Mouse (Mus musculus) T-helper 17 cell (primary cell): ENCODE data around the gene Aatk.

ENCODE experiments used
- in situ Hi-C, 2 experiments: fragments of 300-600 bp; cut with MboI, MseI; formaldehyde crosslinking; loops; 1 replicate in 1 of 2; 2 replicates in 1 of 2; pipeline ENCODE4 v1.15.1; 2025; ENCODE audit warnings: high pct_unique_total_duplicates in 2 of 2

Gene Aatk

GRCm38 (mm10) chr11:119997351-119997750 is 49.6 kb downstream of the Aatk start:
- in situ Hi-C loops: loop anchor here in 1 of 2 experiments (5.0 kb wide), 1 partner anchor 80 kb away; no protein-coding TSS in a partner anchor

GRCm38 (mm10) chr11:119991338-119991678 is 55.7 kb downstream of the Aatk start:
- in situ Hi-C loops: loop anchor here (5.0 kb wide), 2 partner anchors 44 to 74 kb away; no protein-coding TSS in a partner anchor

DNA sequence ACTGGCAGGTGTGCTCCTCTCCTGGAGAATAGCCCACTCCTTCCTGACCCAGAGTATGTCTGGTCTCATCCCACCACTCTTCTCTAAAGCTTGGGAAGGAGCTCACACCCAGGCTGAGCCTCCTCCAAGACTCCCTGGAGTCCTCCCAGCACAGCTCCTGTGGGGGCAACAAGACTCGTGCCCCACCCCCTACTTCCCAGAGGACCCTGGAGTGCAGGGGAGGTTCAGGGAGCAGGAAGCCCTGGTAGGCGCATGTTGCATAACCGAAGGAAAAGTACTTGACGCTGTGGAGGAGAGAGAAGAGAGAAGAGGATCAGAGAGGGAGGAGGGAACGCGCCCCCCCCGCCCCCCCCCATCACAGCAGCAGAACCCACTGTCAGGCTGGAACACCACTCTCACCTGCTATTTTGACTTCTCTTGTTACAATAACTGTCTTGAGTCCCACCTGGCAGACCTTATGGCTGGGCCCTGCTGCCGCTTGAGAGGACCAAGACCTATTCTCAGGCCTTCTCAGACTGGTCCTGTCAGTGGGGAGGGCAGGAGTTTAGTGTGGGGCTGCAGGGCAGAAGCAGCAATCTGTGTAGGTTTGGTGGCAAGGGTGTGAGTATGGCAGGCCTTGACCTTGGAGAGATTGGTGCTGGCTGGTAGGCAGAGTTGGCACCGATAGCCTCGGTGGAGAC is 56.2 kb downstream of the Aatk start:
- in situ Hi-C loops: loop anchor here (5.0 kb wide), 2 partner anchors 43 to 73 kb away; no protein-coding TSS in a partner anchor

DNA sequence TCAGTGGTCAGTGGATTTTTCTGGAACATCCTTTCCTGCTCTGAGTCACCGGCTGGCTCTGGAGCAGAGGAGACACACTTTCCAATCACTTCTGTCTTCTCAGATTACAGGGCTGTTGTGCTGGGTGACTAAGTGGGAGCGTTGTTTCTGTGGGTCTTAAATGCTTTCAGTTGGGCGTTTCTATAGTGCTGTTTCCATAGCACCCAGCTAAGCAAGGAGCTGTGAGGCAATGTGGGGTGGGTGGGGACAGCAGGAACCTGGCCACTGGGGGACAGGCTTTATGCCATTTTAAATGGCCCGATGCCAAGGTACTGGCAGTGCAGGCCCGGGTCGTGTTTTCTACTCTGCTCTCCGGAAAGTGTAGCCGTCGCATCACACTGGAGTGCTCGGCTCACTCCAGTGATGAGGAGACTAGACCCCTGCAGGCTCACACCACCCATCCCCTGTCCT is 57.8 kb downstream of the Aatk start:
- in situ Hi-C loops: no loop called here

GRCm38 (mm10) chr11:119988391-119988790 is 58.6 kb downstream of the Aatk start:
- in situ Hi-C loops: no loop called here

DNA sequence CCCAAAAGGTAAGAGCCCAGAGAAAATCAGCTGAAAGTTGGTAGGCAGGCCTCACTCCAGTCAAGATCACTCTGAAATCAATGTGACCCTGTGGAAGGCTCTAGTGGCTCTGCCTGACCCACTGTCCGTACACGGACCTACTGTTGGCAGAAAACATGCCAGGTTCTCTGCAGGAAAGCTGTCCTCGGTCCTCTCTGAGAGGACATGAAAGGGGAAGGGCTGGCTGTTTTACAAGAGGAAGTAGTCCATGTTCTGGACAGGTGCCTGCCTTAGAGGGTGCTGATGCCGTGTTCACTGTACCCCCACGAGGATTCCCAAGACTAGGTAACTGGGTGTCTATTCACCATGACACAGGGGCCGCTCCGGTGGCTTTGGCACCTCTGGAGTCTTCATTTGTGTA is 59.1 kb downstream of the Aatk start:
- in situ Hi-C loops: no loop called here

DNA sequence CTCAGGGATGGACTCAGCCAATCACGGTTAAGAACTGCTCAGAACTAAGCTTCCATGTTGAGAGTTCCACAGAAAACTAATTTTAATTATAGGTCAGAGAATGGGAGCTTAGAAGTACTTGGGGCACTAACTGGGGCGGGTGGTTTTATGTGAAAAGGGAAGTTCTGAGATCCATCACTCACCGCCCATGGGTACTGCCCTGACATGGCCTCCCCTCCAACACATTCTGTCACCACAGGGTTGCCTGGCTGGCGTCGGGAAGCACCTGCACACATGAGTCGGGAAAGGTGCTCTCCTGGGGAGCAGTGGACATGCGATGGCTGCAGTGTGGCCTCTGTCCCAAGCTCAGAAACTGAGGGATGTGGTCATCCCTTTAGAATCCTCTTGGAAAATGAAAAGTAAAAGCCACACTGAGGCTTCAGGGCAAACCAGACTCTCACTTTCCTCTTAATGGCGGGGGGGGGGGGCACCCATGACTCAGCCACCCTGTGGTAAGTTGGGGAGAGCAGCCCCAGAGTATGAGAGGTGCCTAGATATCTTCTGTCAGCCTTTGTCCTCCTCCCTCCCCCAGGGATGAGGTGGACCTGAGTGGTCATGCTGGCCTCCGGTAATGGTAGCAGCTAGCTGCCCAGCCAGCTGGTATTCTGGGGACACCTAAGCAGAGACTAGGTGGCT is 60.1 kb downstream of the Aatk start:
- in situ Hi-C loops: no loop called here

DNA sequence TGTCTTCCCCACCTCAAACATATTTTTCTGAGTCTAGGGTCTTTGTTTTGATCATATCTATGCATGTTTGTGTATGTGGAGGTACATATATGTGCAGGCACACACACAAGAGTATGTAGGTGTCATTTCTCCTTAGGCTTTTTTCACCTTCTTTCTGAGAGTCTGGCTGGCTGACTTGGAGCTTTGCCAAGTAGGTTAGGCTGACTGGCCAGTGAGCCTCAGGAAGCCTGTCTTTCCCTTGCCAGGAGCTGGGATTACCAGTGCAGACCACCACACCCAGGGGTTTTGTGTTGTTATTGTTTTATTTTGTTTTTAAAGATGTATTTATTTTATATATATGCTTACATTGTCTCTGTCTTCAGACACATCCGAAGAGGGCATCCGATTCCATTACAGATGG is 63.8 kb downstream of the Aatk start:
- in situ Hi-C loops: no loop called here

DNA sequence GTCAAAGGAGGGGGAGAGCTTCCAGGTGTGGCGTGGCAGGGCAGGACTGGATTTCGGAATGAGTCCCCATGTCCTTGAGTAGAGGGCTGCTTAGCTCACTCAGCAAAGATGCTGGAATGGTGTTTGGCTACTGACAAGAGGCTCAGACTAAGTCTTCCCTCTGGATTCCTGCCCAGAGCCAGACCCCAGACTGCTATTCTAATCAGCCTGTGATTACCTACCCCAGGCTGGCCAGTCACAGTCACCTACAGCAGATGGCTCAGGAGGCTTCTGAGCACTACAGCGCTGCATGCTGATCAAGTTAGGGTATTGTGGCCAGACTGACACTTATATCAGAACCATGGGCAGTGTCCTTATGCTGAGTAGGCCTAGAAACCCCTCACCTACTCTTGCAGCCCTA is 64.7 kb downstream of the Aatk start:
- in situ Hi-C loops: no loop called here

DNA sequence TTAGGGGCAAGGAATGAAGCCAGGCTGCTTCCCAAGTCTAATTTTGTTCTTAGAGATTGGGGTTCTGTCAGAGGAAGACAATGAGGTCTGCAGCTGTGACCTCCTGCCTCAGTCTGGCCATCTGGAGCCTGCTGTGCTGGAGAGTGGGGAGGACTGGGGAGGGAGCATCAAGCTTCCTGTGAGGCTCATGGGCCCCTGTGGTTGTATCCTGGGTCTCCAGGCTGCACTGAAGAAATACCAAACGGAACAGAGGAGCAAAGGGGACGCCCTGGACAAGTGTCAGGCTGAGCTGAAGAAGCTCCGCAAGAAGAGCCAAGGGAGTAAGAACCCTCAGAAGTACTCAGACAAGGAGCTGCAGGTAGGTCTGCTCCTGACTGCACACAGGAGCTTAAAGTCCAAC is 65.2 kb downstream of the Aatk start:
- in situ Hi-C loops: no loop called here

DNA sequence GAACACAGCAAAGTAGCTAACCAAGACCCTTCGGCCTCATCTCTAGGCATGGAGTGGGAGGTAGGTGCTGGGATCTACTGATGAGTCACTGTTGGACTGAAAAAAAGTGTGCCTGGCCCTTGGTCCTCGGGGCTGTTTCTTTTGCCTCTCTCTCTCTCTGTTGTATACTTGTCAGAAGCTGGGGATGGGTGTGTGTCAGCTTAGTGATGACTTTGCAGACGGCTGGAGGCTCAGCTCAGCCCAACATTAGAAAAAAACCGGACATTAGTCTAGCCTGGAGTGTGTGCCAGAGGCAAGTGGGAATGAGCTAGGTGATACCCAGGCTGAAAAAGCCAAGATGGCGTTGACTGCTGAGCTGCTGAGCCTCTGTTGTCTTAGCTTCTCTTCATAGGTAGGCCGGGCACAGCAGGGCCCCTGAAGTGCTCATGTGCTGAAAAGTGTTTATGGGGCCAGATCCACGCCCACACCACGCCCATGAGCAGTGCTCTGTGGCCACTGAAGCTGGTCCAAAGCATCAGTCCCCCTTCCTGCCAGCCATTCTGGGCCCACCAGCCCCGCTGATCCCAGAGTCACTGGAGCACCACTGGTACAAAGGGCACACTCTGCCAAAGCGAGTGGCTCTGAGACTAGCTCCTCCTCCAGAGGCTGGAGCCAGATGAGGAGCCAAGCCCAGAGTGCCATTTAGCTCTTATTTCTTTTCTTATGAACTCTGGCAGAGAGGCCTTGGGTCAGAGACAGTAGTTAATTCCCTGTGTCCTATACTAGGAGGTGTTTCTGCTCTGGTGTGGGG is 67.2 kb downstream of the Aatk start:
- in situ Hi-C loops: no loop called here

DNA sequence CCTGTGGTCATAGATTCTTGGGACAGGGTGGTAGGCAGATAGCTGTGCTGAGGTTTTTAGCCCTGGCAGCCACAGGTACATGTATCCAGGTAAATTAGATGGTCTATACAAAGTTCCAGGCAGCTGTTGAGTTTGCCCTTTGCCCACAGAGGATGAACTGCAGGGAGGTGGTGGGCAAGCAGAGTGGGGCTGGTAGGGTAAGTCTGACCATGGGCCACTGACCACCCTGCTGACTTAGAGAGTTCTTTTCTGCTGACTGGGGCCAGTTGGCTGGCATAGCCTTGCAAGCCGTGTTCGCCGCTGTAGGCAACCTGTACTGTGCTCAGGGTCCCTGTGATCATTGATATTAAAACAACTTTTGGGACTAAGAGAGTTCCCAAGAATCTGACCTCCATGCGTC is 68.3 kb downstream of the Aatk start:
- in situ Hi-C loops: no loop called here

GRCm38 (mm10) chr11:119975739-119976501 is 71.0 kb downstream of the Aatk start:
- in situ Hi-C loops: no loop called here

DNA sequence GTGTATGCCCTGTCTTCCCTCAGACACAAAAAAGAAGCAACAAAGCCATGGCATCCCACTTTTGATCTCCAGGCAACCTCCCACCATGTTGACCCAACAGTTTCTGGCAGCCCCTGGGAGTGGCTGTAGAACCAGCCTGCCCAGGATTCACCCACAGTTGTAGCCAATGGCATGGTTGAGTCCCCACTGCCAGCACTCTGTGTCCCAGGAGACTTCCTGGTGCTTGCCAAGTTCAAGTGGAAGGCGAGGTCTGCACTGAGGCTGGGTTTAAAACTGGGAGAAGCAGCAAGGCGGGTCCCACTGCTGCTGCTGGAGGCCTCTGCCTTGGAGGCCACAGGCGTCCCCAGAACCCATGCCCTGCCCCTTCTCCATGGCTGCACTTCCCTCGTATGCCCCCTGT is 73.2 kb downstream of the Aatk start:
- in situ Hi-C loops: no loop called here

DNA sequence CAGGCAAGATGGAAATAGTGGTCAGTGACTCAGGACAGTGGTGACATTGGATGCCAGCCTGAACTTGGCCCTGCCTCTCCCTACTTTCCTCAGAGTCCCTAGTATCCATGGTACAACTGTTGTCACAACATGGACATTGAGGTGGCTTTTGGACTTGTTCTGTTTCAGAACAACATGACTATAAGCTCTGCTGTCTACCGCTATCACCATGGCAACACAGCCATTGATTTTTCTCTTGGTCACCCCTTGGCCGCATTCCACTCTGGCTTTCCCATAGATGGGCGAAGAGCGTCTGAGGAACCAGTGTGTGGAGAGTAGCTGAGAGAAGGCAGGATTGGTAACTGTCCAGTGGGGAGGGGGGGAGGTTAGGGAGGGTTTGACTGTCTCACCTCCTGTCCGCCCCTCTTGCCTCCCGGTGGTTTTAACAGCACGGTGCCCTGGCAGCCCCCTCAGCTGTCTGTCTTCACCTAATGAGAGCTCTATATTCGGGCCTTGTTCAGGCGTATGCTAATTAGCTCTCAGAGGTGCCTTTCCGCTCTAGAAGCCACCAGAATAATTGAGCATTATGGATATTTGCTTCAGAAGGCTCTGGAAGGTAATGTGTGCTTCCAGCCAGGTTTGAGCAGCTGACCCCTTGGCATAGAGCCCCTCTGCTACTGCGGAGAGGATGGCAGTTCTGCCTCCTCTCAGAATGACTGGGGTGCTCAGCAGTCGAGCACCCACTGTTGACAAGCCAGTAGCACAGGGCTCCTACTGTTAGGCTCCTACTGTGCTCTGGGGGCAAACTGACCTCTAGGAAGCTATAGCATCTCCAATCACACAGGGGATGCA is 76.7 kb downstream of the Aatk start:
- in situ Hi-C loops: no loop called here

DNA sequence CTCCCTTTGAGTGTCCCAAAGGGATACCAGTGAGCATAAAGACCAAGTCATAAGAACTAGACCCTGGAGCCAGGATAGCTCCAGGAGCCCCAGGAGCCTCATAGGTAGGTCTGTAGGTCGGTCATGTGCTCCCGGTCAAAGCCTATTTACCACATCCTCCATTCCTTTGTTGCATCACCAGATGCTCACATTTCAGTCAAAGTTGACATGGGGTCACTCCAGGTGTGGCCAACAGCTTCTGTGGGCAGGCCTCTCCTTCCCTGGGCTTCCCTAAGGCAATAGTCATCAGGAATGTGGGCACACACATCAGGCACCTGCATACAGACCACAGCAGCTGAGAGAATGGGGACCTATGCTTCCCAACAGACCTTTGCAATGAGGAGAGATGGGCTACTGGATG is 79.1 kb downstream of the Aatk start:
- in situ Hi-C loops: no loop called here

DNA sequence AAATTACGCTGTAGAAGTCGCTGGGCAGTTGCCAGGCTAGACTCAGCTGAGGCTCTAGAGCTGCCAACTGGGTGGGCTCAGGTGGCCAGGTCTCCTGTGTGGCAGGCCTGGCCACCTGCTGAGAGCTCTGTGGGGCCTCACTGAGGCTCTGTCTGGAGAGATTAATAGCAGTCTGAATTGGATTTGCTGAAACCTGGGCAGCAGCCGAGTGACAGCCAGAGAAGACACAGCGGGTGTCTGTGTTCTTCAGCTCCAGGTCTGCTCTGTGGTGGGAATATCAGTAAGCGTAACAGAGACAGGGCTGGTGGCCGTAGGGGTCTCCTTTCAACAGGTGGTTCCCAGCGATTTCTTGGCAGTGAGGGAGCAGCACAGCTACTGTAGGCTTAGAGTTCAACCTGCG is 79.6 kb downstream of the Aatk start:
- in situ Hi-C loops: no loop called here

- in situ Hi-C loops: no loop called here
These were observed 80.7 kb downstream of the Aatk start for GRCm38 (mm10) chr11:119966294-119966693.

DNA sequence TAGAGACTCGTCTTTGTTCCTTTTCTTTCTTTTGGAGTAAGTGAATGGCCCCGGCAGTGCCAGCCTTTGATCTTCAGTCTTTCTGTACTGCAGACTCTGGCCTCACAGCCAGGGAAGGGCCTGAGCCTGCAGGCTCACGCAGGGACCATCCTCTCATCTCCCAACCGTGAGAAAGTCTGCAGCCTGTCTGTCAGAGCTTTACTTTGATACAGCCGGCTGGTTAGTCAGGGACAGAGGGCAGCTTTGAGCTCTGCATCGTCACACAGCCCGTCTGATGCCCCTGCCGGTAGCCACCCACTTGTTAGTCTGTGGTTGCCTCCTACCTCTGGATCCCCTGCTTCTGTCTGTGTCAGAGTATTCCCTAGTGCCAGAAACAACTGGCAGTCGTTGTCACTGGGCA is 81.9 kb downstream of the Aatk start:
- in situ Hi-C loops: no loop called here

GRCm38 (mm10) chr11:119961511-119961910 is 85.5 kb downstream of the Aatk start:
- in situ Hi-C loops: no loop called here

- in situ Hi-C loops: no loop called here
These were observed 86.3 kb downstream of the Aatk start for GRCm38 (mm10) chr11:119960671-119961070.
